Mouse (Mus musculus): Measurements from ENCODE around the gene Nhlrc4.

GRCm38 (mm10) chr17:25922120-25922519 is 22.6 kb downstream of the Nhlrc4 start:
- no peak for TF ChIP-seq POLR2A (IDR thresholded peaks at IDR 0.05; ENCODE audit: low read depth, low read length)
- TF ChIP-seq CTCF (IDR thresholded peaks at IDR 0.05; ENCODE audit: extremely low read depth, insufficient read depth, insufficient read length, insufficient replicate concordance) = no peak
